ENCODE assay signal across 8 mouse cellular contexts in the genomic region with DNA sequence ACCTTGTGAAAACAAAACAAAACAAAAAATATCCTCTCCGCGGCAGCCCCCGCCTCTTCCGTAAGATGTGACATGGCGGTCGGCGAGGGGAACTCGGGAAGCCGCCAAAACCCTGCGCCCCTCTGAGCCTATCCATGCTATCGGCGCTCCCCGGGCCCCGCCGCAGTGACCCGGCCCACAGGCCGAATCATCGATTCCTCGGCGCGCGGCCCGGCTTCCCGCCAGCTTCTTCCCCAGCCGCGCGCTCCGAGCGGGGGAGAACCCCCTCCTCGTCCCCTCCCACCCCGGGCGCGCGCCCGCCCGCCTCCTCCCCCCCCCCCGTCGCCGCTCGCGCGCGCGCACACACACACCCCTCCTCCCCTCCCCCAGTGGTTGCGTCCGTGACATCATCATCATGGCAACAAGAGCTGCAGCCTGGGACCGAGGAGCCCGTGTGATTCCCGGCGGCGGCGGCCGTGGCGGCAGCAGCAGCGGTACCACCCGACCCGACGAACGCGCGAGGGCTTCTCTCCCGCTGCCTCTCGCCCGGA. TPM values are rescaled to one million over a fixed set of nuclear protein-coding genes. Genes with fewer than 3 reads are reported as not detected.
DNase-seq lines count a peak whose midpoint lies in the region; ATAC-seq lines count a peak whose summit lies in the region.

Gene Rev3l (plus strand): TSS at position 383 of the 530 bp plus-strand sequence.

- no peaks in the 10 kb centered on the region for H3K36me3 ChIP-seq in hindbrain, embryonic 15.5 days

- peak within 1 kb of the TSS; percentile 98 for H3K9ac ChIP-seq in hindbrain, embryonic 15.5 days

- H3K27me3 ChIP-seq in hindbrain, embryonic 15.5 days: no peaks in the 10 kb centered on the region

- peak; percentile 76 for DNase-seq in WW6 (ENCODE audit: low read depth, low spot score)
- DNase-seq in cerebellum, postnatal 4 days (ENCODE audit: low spot score in 2 of 2): peak; percentile 85 to 96
- DNase-seq in gastrocnemius, adult 18-20 months (ENCODE audit: low spot score): peak; percentile 89
- peak; percentile 80 for DNase-seq in left cerebral cortex, adult 11 months (ENCODE audit: low spot score)
- DNase-seq in lung, postnatal 36 days: peak; percentile 93
- DNase-seq in retina, embryonic 14.5 days (ENCODE audit: low spot score): peak; percentile 95
- DNase-seq in thymus, postnatal 36 days: peak; percentile 87 to 92

- ATAC-seq in hindbrain, embryonic 15.5 days (ENCODE audit: low FRiP score, low read depth): peak; percentile 81

- H3K9me3 ChIP-seq in hindbrain, embryonic 15.5 days: no peaks in the 10 kb centered on the region

- H3K27ac ChIP-seq in hindbrain, embryonic 15.5 days (replicated peaks): peak within 1 kb of the TSS; percentile 100

- H3K4me3 ChIP-seq in hindbrain, embryonic 15.5 days: peak within 1 kb of the TSS; percentile 80

- peak within 1 kb of the TSS; percentile 77 for H3K4me2 ChIP-seq in hindbrain, embryonic 15.5 days

- WGBS in hindbrain, embryonic 15.5 days: 0% methylated on average over 48 of the region's 64 CpGs

- peaks cover 31% of the 10 kb centered on the region for H3K4me1 ChIP-seq in hindbrain, embryonic 15.5 days (replicated peaks)

RNA-seq across cellular contexts. Expression of gene Rev3l, which starts in this region (rescaled TPM):
- 10 to 100 TPM; 17.3 to 19.3 TPM for total RNA-seq in gastrocnemius, adult 18-20 months (2021)
- 36.6 and 38.3 TPM in 2 replicates for polyA plus RNA-seq in hindbrain, embryonic 15.5 days (2015; fragmentation: Nextera tagmentation; extraction: Ambion mirVana)

Comparison
In these comparisons a context has a peak if more than half of its experiments do, and no peak if none do; other contexts are left out.
1. Peak in every context shown above with its lines: DNase-seq, ATAC-seq, H3K4me3 ChIP-seq and H3K27ac ChIP-seq.